Mouse (Mus musculus): ENCODE measurements around the gene Cope. TPM values are rescaled to one million over a fixed set of nuclear protein-coding genes. Genes with fewer than 3 reads are reported as not detected.

Cope gene
- polyA plus RNA-seq, 1 experiment from 2014 or later: 354 TPM

DNA sequence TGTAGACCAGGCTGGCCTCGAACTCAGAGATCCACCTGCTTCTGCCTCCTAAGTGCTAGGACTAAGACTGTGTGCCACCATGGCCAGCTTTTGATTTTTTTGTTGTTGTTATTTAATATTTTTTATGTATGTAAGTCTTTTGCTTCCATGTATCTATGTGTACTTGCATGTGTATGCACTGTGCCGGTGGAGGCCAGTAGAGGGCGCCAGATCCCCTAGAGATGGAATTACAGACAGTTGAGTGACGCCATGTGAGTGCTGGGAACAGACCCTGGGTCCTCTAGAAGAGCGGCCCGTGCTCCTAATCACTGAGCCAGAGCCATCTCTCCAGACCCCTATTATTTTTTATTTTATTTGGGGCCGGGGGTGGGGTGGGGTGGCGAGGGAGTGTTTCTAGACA, 15.6 kb upstream of the Cope start:
- Histone ChIP-seq H3K9me3 (replicated peaks; ENCODE audit: control insufficient read depth, low read length) (no peaks in the 10 kb centered on the region; the same call in 1 of the 2 replicates), H3K4me2 (ENCODE audit: low read depth, low read length) (no peak overlapping the region), H3K36me3 (ENCODE audit: control insufficient read depth, insufficient read depth, low read length) (peaks cover 23% of the 10 kb centered on the region), H3K9ac (ENCODE audit: low read length) (no peak overlapping the region), H3K27ac (ENCODE audit: low read length) (no peak overlapping the region), H3K4me3 (replicated peaks; ENCODE audit: low read length) (no peak overlapping the region), H3K27me3 (ENCODE audit: control insufficient read depth, insufficient read depth, low read length) (no peaks in the 10 kb centered on the region), H3K4me1 (ENCODE audit: control insufficient read depth, insufficient read depth, low read length) (peaks cover 2% of the 10 kb centered on the region; the same call in 1 of the 2 replicates)
- ATAC-seq (ENCODE audit: insufficient read depth, low FRiP score): no peak
- WGBS: 86% methylated on average over 8 of the region's 8 CpGs

DNA sequence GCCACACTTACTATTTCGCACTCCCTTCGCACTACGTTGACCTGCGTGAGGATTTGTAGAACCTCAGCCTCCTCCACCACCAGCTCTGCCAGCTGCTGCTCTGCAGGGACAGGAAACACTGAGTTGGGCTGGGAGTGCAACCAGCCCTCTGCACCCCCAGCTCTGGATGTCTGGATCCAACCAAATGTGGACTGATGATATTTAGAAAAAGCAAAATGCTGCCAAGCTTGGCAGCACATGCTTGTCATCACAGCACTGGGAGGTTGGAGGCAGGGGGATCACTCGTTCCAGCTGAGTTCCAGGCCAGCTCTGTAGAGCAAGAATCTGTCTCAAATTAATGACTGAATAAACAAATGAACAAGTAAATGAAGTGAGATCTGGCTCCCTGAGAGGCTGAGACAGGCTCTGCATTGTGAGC, 8.3 kb upstream of the Cope start:
- no peak overlapping the region for H3K4me3 ChIP-seq (replicated peaks; ENCODE audit: low read length)
- no peak overlapping the region for H3K9ac ChIP-seq (ENCODE audit: low read length)
- H3K9me3 ChIP-seq (replicated peaks; ENCODE audit: control insufficient read depth, low read length): no peaks in the 10 kb centered on the region
- H3K36me3 ChIP-seq (ENCODE audit: control insufficient read depth, insufficient read depth, low read length): peaks cover 21% of the 10 kb centered on the region; the same call in 1 of the 2 replicates
- H3K4me2 ChIP-seq (ENCODE audit: low read depth, low read length): no peak overlapping the region
- no peaks in the 10 kb centered on the region for H3K4me1 ChIP-seq (ENCODE audit: control insufficient read depth, insufficient read depth, low read length)
- H3K27ac ChIP-seq (ENCODE audit: low read length): peak overlapping the region; percentile 42
- H3K27me3 ChIP-seq (ENCODE audit: control insufficient read depth, insufficient read depth, low read length): no peaks in the 10 kb centered on the region
- peak; percentile 9; the same call in 1 of the 2 replicates for ATAC-seq (ENCODE audit: insufficient read depth, low FRiP score)
- WGBS: 45% methylated on average over 5 of the region's 5 CpGs

DNA sequence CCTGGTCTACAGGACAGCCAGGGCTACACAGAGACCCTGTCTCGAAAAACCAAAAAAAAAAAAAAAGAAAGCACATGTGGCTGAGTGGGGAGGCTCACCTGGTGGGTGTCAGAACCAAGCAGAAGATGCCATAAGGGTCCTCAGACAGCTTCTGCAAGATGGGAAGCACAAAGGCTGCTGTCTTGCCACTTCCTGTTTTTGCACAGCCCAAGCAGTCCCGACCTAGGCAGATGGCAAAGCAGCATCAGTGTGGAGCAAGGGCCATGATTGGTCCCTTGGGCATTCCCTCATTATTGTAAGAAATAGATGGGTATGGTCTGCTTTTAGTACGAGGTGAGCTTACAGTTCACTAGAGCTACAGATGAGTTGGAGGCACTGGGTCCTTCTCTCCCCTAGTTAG, 1.4 kb upstream of the Cope start:
- Histone ChIP-seq H3K27ac (ENCODE audit: low read length) (no peak overlapping the region), H3K4me2 (ENCODE audit: low read depth, low read length) (no peak overlapping the region), H3K36me3 (ENCODE audit: control insufficient read depth, insufficient read depth, low read length) (no peaks in the 10 kb centered on the region; the same call in none of the 2 replicates), H3K9ac (ENCODE audit: low read length) (no peak overlapping the region), H3K9me3 (replicated peaks; ENCODE audit: control insufficient read depth, low read length) (no peaks in the 10 kb centered on the region), H3K4me3 (replicated peaks; ENCODE audit: low read length) (no peak overlapping the region), H3K27me3 (ENCODE audit: control insufficient read depth, insufficient read depth, low read length) (no peaks in the 10 kb centered on the region), H3K4me1 (ENCODE audit: control insufficient read depth, insufficient read depth, low read length) (peaks cover 12% of the 10 kb centered on the region)
- ATAC-seq (ENCODE audit: insufficient read depth, low FRiP score): no peak
- WGBS: 77% methylated on average over 3 of the region's 3 CpGs

DNA sequence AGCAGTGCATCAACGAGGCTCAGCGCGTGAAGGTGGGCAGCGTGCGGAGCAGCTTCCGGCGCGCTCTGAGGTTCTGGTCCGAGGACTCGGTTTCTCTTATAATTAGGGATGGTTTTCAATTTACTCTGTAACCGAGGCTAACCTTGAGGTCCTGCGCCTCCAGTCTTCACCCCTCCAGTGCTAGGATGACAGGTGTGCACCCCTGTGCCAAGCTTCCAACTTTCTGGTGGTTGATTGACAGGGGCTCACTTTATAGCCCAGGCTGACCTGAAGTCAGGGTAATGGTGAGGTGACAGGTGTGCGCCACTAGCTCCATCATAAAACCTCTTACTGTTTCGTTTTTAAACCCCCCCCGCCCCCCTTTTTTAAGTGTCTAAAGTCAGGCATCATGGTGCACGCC, 583 bp downstream of the Cope start:
- peak overlapping the region; percentile 82 for H3K27ac ChIP-seq (ENCODE audit: low read length)
- H3K4me3 ChIP-seq (replicated peaks; ENCODE audit: low read length): peak overlapping the region; percentile 68
- no peaks in the 10 kb centered on the region; the same call in none of the 2 replicates for H3K36me3 ChIP-seq (ENCODE audit: control insufficient read depth, insufficient read depth, low read length)
- 2% methylated on average over 16 of the region's 16 CpGs for WGBS
- peaks cover 12% of the 10 kb centered on the region for H3K4me1 ChIP-seq (ENCODE audit: control insufficient read depth, insufficient read depth, low read length)
- H3K4me2 ChIP-seq (ENCODE audit: low read depth, low read length): peak overlapping the region; percentile 76
- H3K27me3 ChIP-seq (ENCODE audit: control insufficient read depth, insufficient read depth, low read length): no peaks in the 10 kb centered on the region
- no peaks in the 10 kb centered on the region for H3K9me3 ChIP-seq (replicated peaks; ENCODE audit: control insufficient read depth, low read length)
- H3K9ac ChIP-seq (ENCODE audit: low read length): peak overlapping the region; percentile 80
- ATAC-seq (ENCODE audit: insufficient read depth, low FRiP score): no peak

DNA sequence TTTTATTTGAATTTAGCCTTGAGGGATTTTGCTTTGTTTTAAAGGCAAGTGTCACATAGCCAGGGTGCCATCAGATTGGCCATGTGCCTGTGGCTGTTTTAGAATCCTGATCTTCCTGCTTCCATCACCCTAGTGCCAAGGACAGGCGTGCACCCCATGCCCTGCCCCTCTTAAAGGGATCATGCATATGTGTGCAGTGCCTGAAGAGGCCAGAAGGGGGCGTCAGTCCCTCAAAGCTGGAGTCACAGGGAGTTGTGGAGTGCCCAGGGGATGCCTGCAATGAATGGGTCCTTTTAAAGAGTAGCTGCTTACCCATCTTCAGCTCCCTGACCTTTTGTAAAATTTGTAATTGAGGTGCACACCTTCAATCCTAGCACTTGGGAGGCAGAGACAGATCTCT, 7.0 kb downstream of the Cope start:
- 30% methylated on average over 2 of the region's 2 CpGs for WGBS
- no peaks in the 10 kb centered on the region for H3K9me3 ChIP-seq (replicated peaks; ENCODE audit: control insufficient read depth, low read length)
- H3K27me3 ChIP-seq (ENCODE audit: control insufficient read depth, insufficient read depth, low read length): no peaks in the 10 kb centered on the region
- H3K4me3 ChIP-seq (replicated peaks; ENCODE audit: low read length): no peak overlapping the region
- H3K36me3 ChIP-seq (ENCODE audit: control insufficient read depth, insufficient read depth, low read length): peaks cover 15% of the 10 kb centered on the region
- H3K4me2 ChIP-seq (ENCODE audit: low read depth, low read length): no peak overlapping the region
- no peak for ATAC-seq (ENCODE audit: insufficient read depth, low FRiP score)
- H3K4me1 ChIP-seq (ENCODE audit: control insufficient read depth, insufficient read depth, low read length): no peaks in the 10 kb centered on the region
- no peak overlapping the region for H3K9ac ChIP-seq (ENCODE audit: low read length)
- H3K27ac ChIP-seq (ENCODE audit: low read length): no peak overlapping the region

DNA sequence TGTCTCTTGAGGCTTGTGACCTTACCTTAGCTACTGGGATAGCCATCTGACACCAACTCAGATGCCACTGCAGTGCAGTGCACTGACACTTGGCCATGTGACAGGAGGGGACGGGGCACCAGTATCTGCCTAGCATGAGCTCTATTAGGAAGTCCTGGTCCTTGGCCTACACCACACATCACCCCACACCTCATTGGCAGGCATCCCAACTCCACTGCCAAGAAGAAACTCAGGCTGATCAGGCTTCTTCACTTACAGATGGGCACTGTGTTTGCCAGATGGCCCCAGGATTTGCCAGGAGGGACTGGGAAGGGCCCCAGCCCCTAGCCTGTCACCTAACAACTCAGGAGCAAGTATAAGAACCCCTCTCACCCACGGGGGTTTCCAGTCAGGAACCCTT, 11.1 kb downstream of the Cope start:
- no peak for ATAC-seq (ENCODE audit: insufficient read depth, low FRiP score)
- no peak overlapping the region for H3K4me2 ChIP-seq (ENCODE audit: low read depth, low read length)
- no peak overlapping the region for H3K9ac ChIP-seq (ENCODE audit: low read length)
- H3K27me3 ChIP-seq (ENCODE audit: control insufficient read depth, insufficient read depth, low read length): no peaks in the 10 kb centered on the region
- peaks cover 27% of the 10 kb centered on the region for H3K4me1 ChIP-seq (ENCODE audit: control insufficient read depth, insufficient read depth, low read length)
- no peaks in the 10 kb centered on the region for H3K9me3 ChIP-seq (replicated peaks; ENCODE audit: control insufficient read depth, low read length)
- H3K4me3 ChIP-seq (replicated peaks; ENCODE audit: low read length): no peak overlapping the region
- no peak overlapping the region for H3K27ac ChIP-seq (ENCODE audit: low read length)
- 66% methylated on average over 2 of the region's 2 CpGs for WGBS
- H3K36me3 ChIP-seq (ENCODE audit: control insufficient read depth, insufficient read depth, low read length): peaks cover 17% of the 10 kb centered on the region; the same call in 1 of the 2 replicates

DNA sequence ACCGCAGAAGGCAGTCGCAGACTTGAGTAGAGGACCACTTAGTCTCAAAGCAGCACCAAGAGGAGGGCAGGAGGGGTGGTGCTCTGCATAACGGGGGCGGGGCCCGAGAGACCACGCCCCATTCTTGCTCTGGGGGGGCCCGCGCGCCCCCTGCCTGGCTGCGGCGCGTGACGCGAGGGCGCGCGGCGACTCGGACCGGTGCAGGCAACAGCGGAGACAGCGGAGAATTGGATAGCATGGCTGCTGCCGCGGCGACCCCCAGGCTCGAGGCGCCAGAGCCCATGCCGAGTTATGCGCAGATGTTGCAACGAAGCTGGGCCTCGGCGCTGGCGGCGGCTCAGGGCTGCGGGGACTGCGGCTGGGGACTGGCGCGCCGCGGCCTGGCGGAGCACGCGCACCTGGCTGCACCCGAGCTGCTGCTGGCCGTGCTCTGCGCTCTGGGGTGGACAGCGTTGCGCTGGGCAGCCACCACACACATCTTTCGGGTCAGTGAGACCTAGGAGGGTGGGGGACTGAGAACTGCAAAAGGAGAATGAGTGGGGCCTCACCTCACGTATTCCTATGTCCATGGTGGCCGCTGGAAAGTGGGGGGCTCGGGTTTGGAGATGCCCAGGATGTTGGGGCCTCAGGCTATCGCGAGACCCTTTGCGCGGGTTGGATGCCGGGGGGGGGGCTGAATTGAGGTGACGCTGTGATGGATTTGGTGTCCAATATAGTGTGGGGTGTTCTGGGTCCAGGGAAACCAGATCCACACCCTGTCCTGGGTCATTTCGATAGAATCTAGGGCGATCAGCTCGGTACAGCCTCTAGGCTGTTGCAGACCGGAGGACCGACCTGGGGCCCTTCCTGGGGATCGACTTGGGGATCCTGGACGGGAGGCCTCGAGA, 13.5 kb downstream of the Cope start, which contains the start of gene Cers1:
TSS of gene Cers1 (plus strand) at position 152 of the 887 bp plus-strand sequence.
- peak within 1 kb of the TSS; percentile 72 for H3K9ac ChIP-seq (ENCODE audit: low read length)
- H3K27me3 ChIP-seq (ENCODE audit: control insufficient read depth, insufficient read depth, low read length): no peaks in the 10 kb centered on the region
- 0 out of 2 replicates have a peak, but pooled peaks cover 9% of the 10 kb centered on the region for H3K36me3 ChIP-seq (ENCODE audit: control insufficient read depth, insufficient read depth, low read length)
- peak within 1 kb of the TSS; percentile 62 for H3K4me3 ChIP-seq (replicated peaks; ENCODE audit: low read length)
- peak; percentile 72 for ATAC-seq (ENCODE audit: insufficient read depth, low FRiP score)
- H3K27ac ChIP-seq (ENCODE audit: low read length): peak within 1 kb of the TSS; percentile 42
- peaks cover 27% of the 10 kb centered on the region for H3K4me1 ChIP-seq (ENCODE audit: control insufficient read depth, insufficient read depth, low read length)
- H3K4me2 ChIP-seq (ENCODE audit: low read depth, low read length): peak within 1 kb of the TSS; percentile 81
- H3K9me3 ChIP-seq (replicated peaks; ENCODE audit: control insufficient read depth, low read length): no peaks in the 10 kb centered on the region
- WGBS: 2% methylated on average over 65 of the region's 66 CpGs

DNA sequence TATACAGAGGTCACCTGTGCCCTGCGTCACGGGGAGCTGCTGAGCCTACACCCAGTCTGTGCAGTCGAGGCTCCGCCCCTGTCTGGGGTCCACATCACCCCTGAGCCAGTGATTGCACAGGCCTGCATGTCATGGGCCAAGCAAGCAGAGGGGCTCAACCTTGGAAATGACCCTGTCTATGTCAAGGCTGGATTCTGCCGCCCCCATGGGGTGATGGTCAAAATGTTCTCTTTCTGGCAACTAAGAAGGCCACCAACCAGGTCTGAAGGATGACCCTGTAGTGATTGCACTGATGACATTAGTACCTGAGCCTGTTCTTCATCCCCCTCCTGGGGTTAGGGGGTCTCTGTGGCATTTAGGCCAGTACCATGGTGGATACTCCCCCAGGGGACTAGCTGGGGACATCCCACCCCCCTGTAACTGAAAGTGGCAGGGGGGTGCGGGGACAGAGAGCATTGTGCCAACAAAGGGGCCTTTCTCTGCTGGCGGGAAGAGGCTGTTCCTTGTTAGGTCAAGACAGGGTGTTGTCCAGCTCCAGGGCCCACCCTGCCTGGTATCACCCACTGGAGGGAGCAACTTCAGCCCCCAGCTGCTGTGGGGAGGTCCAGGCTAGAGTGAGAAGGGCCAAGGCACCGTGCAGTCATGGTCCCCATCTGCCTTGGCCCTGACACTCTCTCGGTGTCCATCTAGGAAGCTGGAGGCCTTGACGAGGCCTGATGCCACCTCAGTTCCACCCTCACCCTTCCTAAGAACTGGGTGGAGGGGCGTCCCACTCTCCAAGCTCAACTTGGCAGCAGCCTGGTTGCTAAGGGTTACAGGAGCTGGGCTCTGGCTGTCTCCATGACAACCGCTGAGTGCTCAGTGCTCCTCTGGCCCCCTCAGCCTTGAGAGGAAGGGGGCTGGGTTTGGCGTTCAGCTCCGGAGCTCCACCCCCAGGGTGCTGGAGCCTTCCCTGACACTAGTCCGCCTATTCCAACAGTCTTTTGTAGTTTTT, 14.5 kb downstream of the Cope start:
- 0 out of 2 replicates have a peak, but pooled peaks cover 3% of the 10 kb centered on the region for H3K36me3 ChIP-seq (ENCODE audit: control insufficient read depth, insufficient read depth, low read length)
- H3K4me2 ChIP-seq (ENCODE audit: low read depth, low read length): peak overlapping the region; percentile 81
- H3K4me1 ChIP-seq (ENCODE audit: control insufficient read depth, insufficient read depth, low read length): peaks cover 27% of the 10 kb centered on the region
- peak overlapping the region; percentile 72 for H3K9ac ChIP-seq (ENCODE audit: low read length)
- no peaks in the 10 kb centered on the region for H3K27me3 ChIP-seq (ENCODE audit: control insufficient read depth, insufficient read depth, low read length)
- H3K9me3 ChIP-seq (replicated peaks; ENCODE audit: control insufficient read depth, low read length): no peaks in the 10 kb centered on the region
- peak overlapping the region; percentile 62 for H3K4me3 ChIP-seq (replicated peaks; ENCODE audit: low read length)
- ATAC-seq (ENCODE audit: insufficient read depth, low FRiP score): peak; percentile 69
- H3K27ac ChIP-seq (ENCODE audit: low read length): no peak overlapping the region
- 14% methylated on average over 15 of the region's 15 CpGs for WGBS
